Mouse (Mus musculus) limb, embryonic 11.5 days (tissue): ENCODE data around the gene Ankrd26. TPM values are rescaled to one million over a fixed set of nuclear protein-coding genes. Genes with fewer than 3 reads are reported as not detected.

Source experiments
- ATAC-seq: fragments of 200-750 bp; cut with Nextera tagmentation; 2 replicates; pipeline ENCODE4 v1.8.0; 2017; ENCODE audit warnings: low read depth; ENCODE audit not compliant: insufficient number of reproducible peaks, low FRiP score, low TSS enrichment
- DNase-seq: peaks from one replicate; pipeline ENCODE4 v3.0.0-alpha.2; 2015; ENCODE audit warnings: low spot score
- H3K27ac ChIP-seq: fragments of 300-500 bp; sonication (generic); replicated peaks from 2 replicates; pipeline ENCODE4 v1.5.1; 2014; ENCODE audit warnings: low read depth, mild to moderate bottlenecking, low read length
- H3K27me3 ChIP-seq: fragments of 300-500 bp; sonication (generic); 2 replicates; pipeline ENCODE4 v1.6.1; 2014; ENCODE audit warnings: mild to moderate bottlenecking, low read length, mixed read lengths; ENCODE audit not compliant: control insufficient read depth, insufficient read depth
- H3K36me3 ChIP-seq: fragments of 300-500 bp; sonication (generic); 2 replicates; pipeline ENCODE4 v1.6.1; 2014; ENCODE audit warnings: mild to moderate bottlenecking, low read length, moderate library complexity, mixed read lengths; ENCODE audit not compliant: control insufficient read depth, insufficient read depth
- H3K4me1 ChIP-seq: fragments of 300-500 bp; sonication (generic); 2 replicates; pipeline ENCODE4 v1.6.1; 2014; ENCODE audit warnings: low read length, mixed read lengths; ENCODE audit not compliant: control insufficient read depth, insufficient read depth
- H3K4me2 ChIP-seq: fragments of 300-500 bp; sonication (generic); 2 replicates; pipeline ENCODE4 v1.6.1; 2014; ENCODE audit warnings: low read depth, mild to moderate bottlenecking, moderate library complexity; ENCODE audit not compliant: severe bottlenecking
- H3K4me3 ChIP-seq: fragments of 300-500 bp; sonication (generic); 2 replicates; pipeline ENCODE4 v1.5.1; 2014; ENCODE audit warnings: low read depth, low read length
- H3K9ac ChIP-seq: fragments of 300-500 bp; sonication (generic); 2 replicates; pipeline ENCODE4 v1.6.1; 2014; ENCODE audit warnings: mild to moderate bottlenecking, low read length
- H3K9me3 ChIP-seq: fragments of 300-500 bp; sonication (generic); 2 replicates; pipeline ENCODE4 v1.6.1; 2016; ENCODE audit warnings: low read length; ENCODE audit not compliant: control insufficient read depth
- WGBS: fragments of 180-500 bp; shearing (Covaris S2); extraction: QIAGEN DNeasy Blood & Tissue Kit; methylation state at CpG from one replicate; pipeline ENCODE4 v1.1.7; 2014; 5-methylcytosine and 5-hydroxymethylcytosine counted together
- polyA plus RNA-seq: library from polyadenylated mRNA; unstranded; fragments of >200 nt; fragmentation: Nextera tagmentation; extraction: Ambion mirVana; gene quantifications from 2 replicates; pipeline ENCODE4 v1.2.1, GENCODE M21; 2014

Gene Ankrd26
- polyA plus RNA-seq, 1 experiment from 2014 or later: 19.7 TPM

- Histone ChIP-seq H3K4me3 (no peak overlapping the region), H3K36me3 (no peaks in the 10 kb centered on the region), H3K27ac (no peak overlapping the region), H3K9me3 (no peaks in the 10 kb centered on the region), H3K4me2 (no peak overlapping the region), H3K27me3 (no peaks in the 10 kb centered on the region), H3K9ac (no peak overlapping the region), H3K4me1 (no peaks in the 10 kb centered on the region)
- WGBS: 89% methylated on average over 1 of the region's 1 CpGs
- DNase-seq (no peak), ATAC-seq (no peak)
Observed at GRCm38 (mm10) chr6:118457726-118458125, 104.3 kb downstream of the Ankrd26 start.

- ATAC-seq (peak; percentile 94), DNase-seq (peak; percentile 93)
- Histone ChIP-seq H3K4me1 (no peaks in the 10 kb centered on the region), H3K27ac (peak within 1 kb of the TSS; percentile 88), H3K9me3 (no peaks in the 10 kb centered on the region), H3K9ac (peak within 1 kb of the TSS; percentile 82), H3K36me3 (peaks cover 3% of the 10 kb centered on the region; the same call in 1 of the 2 replicates), H3K27me3 (no peaks in the 10 kb centered on the region), H3K4me2 (peak within 1 kb of the TSS; percentile 66), H3K4me3 (peak within 1 kb of the TSS; percentile 59)
- WGBS: under 1% methylated on average over 43 of the region's 43 CpGs
Observed at GRCm38 (mm10) chr6:118455042-118455631, 106.9 kb downstream of the Ankrd26 start, which contains the start of gene Zfp248. Gene Zfp248, minus strand, starts transcription at chr6:118455528.

- Histone ChIP-seq H3K4me2 (peak overlapping the region; percentile 66), H3K4me3 (peak overlapping the region; percentile 59), H3K9ac (peak overlapping the region; percentile 82), H3K27ac (no peak overlapping the region), H3K36me3 (peaks cover 3% of the 10 kb centered on the region; the same call in 1 of the 2 replicates), H3K4me1 (no peaks in the 10 kb centered on the region), H3K9me3 (no peaks in the 10 kb centered on the region), H3K27me3 (no peaks in the 10 kb centered on the region)
- peak; percentile 25 for DNase-seq
- no peak for ATAC-seq
- WGBS: 41% methylated on average over 8 of the region's 8 CpGs
Observed at GRCm38 (mm10) chr6:118454452-118454851, 107.6 kb downstream of the Ankrd26 start.

Other genes with a start within 250 kb of the Ankrd26 start
- gene Bms1, start 142.8 kb downstream of the Ankrd26 start, polyA plus RNA-seq: 52.5 and 64.5 TPM in 2 replicates
- 12.2 and 13.0 TPM in 2 replicates for gene Zfp248, start 106.7 kb downstream of the Ankrd26 start, polyA plus RNA-seq
- 11.6 and 15.6 TPM in 2 replicates for gene Zfp9, start 82.9 kb downstream of the Ankrd26 start, polyA plus RNA-seq